Mouse (Mus musculus): Measurements from ENCODE around the gene Des. TPM values are rescaled to one million over a fixed set of nuclear protein-coding genes. Genes with fewer than 3 reads are reported as not detected.

The Des gene
- total and polyA plus RNA-seq, 2 experiments from 2014 or later: 1.2 to 2.6 TPM

DNA sequence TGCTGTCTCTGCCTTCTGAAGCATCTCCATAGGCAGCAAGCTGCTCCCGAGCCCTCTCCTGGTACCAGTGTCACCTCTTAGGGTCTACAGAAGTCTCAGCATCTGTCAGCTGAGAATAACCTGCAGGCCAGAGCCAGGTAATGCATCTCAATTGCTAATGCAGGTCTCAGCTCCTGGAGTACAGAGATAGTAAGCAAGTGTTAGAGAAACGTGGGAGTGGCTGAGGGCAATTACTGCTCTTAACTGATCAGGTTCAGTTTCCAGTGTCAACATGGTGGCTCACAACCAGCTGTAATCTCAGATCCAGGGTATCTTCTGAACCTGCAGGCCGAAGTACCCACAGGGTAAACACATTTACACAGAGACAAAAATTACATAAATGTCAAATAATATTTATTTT lies 23.7 kb upstream of the Des start:
- Histone ChIP-seq H3K9me3 (ENCODE audit: low read length) (no peaks in the 10 kb centered on the region), H3K27me3 (ENCODE audit: insufficient read depth, low read length) (no peaks in the 10 kb centered on the region), H3K9ac (replicated peaks; ENCODE audit: low read length) (no peak overlapping the region), H3K4me2 (ENCODE audit: low read depth, low read length) (no peak overlapping the region), H3K36me3 (ENCODE audit: insufficient read depth, low read length) (no peaks in the 10 kb centered on the region), H3K4me1 (ENCODE audit: insufficient read depth, low read length) (peaks cover 13% of the 10 kb centered on the region), H3K27ac (no peak overlapping the region), H3K4me3 (ENCODE audit: low read length) (no peak overlapping the region)
- TF ChIP-seq CTCF (IDR thresholded peaks at IDR 0.05; ENCODE audit: low read depth): no peak
- WGBS: 80% methylated on average over 3 of the region's 3 CpGs
- DNase-seq (ENCODE audit: low spot score) (no peak), ATAC-seq (no peak)

DNA sequence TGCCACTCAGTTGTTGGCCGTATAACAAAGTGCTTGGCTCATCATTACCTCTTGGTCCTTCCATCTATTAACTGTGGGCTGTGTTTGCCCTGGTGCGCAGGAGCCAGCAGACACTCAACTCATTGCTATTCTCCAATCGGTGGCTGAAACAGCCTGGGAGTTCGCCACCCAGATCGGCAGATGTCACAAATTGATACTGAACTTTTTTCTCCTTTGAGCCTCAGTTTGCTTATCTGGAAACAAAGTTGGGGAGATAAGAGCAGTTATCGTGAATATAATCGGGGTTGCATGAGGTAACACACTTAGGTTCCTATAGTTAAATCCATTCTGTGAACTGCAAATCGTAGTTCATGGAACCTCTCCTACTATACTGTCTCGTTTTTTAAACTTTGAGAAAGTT lies 23.0 kb upstream of the Des start:
- Histone ChIP-seq H3K4me2 (ENCODE audit: low read depth, low read length) (no peak overlapping the region), H3K4me1 (ENCODE audit: insufficient read depth, low read length) (peaks cover 13% of the 10 kb centered on the region), H3K9ac (replicated peaks; ENCODE audit: low read length) (no peak overlapping the region), H3K36me3 (ENCODE audit: insufficient read depth, low read length) (no peaks in the 10 kb centered on the region), H3K27ac (no peak overlapping the region), H3K9me3 (ENCODE audit: low read length) (no peaks in the 10 kb centered on the region), H3K27me3 (ENCODE audit: insufficient read depth, low read length) (no peaks in the 10 kb centered on the region), H3K4me3 (ENCODE audit: low read length) (no peak overlapping the region)
- DNase-seq (ENCODE audit: low spot score) (no peak), ATAC-seq (no peak)
- TF ChIP-seq CTCF (IDR thresholded peaks at IDR 0.05; ENCODE audit: low read depth): no peak
- WGBS: 76% methylated on average over 9 of the region's 9 CpGs

DNA sequence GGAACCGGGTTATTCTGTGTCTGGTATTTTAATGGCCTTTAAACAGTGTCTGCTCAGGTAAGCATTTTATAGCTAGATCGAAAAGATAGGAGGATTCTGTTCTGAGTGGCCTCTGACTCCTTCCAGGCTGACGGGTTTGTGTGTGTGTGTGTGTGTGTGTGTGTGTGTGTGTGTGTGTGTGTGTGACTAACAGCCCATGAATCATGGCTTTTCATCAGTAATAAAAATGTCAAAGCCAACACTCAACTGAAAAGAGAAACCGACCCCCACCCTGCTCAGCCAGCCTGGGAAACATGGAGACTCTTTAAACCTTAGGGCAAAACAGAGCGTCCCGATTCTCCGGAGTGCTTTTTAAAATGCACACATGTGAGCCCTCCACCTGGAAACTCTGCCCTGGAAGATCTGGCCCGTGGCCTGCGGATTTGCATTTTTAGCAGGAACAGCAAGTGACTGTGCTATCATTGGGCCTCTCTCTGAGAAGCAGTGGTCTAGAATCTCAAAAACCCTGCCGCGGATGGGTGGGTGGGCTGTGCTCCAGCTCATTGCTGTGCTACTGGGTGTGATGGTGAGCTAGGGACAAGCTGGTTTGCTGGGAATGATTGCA lies 21.9 kb upstream of the Des start:
- Histone ChIP-seq H3K4me3 (ENCODE audit: low read length) (no peak overlapping the region), H3K27me3 (ENCODE audit: insufficient read depth, low read length) (no peaks in the 10 kb centered on the region), H3K4me2 (ENCODE audit: low read depth, low read length) (0 out of 2 replicates have a peak overlapping the region, but pooled peaks have one; percentile 10), H3K4me1 (ENCODE audit: insufficient read depth, low read length) (peaks cover 13% of the 10 kb centered on the region), H3K27ac (0 out of 2 replicates have a peak overlapping the region, but pooled peaks have one; percentile 8), H3K9ac (replicated peaks; ENCODE audit: low read length) (no peak overlapping the region), H3K36me3 (ENCODE audit: insufficient read depth, low read length) (no peaks in the 10 kb centered on the region), H3K9me3 (ENCODE audit: low read length) (no peaks in the 10 kb centered on the region)
- TF ChIP-seq CTCF (IDR thresholded peaks at IDR 0.05; ENCODE audit: low read depth): no peak
- ATAC-seq (peak; percentile 60), DNase-seq (ENCODE audit: low spot score) (no peak)
- 29% methylated on average over 11 of the region's 11 CpGs for WGBS

DNA sequence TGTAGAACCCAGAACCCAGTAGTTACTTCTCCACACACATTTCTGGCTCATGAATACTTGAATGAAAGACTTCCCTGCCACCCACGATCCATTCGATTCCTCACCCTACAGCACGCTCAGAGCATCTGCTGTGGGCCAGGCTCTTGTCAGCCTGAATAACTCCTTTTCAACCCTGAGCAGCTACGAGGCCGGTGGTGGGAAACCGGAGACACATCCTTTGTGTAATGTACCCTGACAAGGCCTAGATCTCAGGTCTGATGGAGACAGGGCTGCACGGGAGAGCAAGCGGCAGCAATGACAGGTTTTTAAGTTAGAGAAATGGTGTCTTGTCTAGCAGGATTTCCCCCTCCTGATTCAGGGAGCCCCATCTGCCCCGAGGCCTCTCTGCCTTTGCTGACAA lies 20.8 kb upstream of the Des start:
- H3K27ac ChIP-seq: peak overlapping the region; percentile 27; the same call in 1 of the 2 replicates
- peak; percentile 45 for DNase-seq (ENCODE audit: low spot score)

DNA sequence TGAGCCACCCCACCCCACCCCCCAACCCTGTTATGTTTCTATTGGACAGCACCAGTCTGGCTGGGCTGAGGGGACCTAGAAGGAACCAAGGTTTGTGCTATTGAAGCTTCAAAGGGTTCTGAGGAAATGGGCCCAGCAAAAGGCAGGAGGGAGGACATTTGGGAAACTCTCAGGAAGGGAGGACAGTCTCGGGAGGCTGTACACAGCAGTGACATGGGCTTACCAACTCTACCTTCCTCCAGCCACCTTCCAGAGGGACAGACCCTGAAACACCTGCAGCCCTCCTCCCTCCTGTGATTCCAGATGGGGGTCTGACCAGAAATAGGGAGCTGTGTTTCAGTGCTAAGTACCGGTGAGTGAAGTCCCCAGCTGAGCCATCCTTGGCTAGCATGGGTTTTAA lies 19.6 kb upstream of the Des start:
- Histone ChIP-seq H3K4me1 (ENCODE audit: insufficient read depth, low read length) (peaks cover 13% of the 10 kb centered on the region), H3K27me3 (ENCODE audit: insufficient read depth, low read length) (no peaks in the 10 kb centered on the region), H3K27ac (no peak overlapping the region), H3K36me3 (ENCODE audit: insufficient read depth, low read length) (no peaks in the 10 kb centered on the region), H3K4me3 (ENCODE audit: low read length) (no peak overlapping the region), H3K9ac (replicated peaks; ENCODE audit: low read length) (no peak overlapping the region), H3K9me3 (ENCODE audit: low read length) (no peaks in the 10 kb centered on the region), H3K4me2 (ENCODE audit: low read depth, low read length) (no peak overlapping the region)
- ATAC-seq (no peak), DNase-seq (ENCODE audit: low spot score) (no peak)
- 67% methylated on average over 2 of the region's 2 CpGs for WGBS
- TF ChIP-seq CTCF (IDR thresholded peaks at IDR 0.05; ENCODE audit: low read depth): no peak

More for the DNA sequence above, 20.8 kb upstream of the Des start:
- TF ChIP-seq CTCF (IDR thresholded peaks at IDR 0.05; ENCODE audit: low read depth): no peak
- peak; percentile 16; the same call in 1 of the 2 replicates for ATAC-seq
- Histone ChIP-seq H3K27me3 (ENCODE audit: insufficient read depth, low read length) (no peaks in the 10 kb centered on the region), H3K4me3 (ENCODE audit: low read length) (no peak overlapping the region), H3K36me3 (ENCODE audit: insufficient read depth, low read length) (no peaks in the 10 kb centered on the region), H3K9me3 (ENCODE audit: low read length) (no peaks in the 10 kb centered on the region), H3K9ac (replicated peaks; ENCODE audit: low read length) (no peak overlapping the region), H3K4me1 (ENCODE audit: insufficient read depth, low read length) (peaks cover 13% of the 10 kb centered on the region), H3K4me2 (ENCODE audit: low read depth, low read length) (no peak overlapping the region)
- 22% methylated on average over 9 of the region's 9 CpGs for WGBS

DNA sequence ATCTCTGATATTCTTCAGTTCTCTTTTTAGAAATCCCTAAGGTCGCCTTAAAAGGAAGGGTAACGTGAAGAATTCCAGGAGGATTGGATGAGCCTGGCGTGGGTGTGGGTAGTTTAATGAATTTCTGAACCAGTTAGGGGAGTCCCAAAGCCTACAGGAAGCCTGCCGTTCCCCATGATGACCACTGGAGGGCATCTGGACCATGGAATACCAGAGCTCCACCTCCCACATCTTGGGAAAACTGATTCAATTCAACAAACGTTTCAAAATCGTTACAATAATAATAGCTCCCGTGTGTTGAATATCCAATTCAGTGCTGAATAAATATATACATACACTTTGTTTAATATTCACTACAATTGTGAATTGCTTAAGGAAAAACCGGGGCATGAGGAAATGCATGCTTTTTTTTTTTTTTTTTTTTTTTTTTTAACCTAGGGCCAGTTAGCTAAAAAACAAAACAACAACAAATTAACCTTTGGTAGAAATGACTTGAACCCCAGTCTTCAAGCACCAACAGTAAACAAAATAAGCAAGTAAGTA lies 17.2 kb upstream of the Des start:
- TF ChIP-seq CTCF (IDR thresholded peaks at IDR 0.05; ENCODE audit: low read depth): peak; percentile 94
- Histone ChIP-seq H3K4me2 (ENCODE audit: low read depth, low read length) (no peak overlapping the region), H3K4me3 (ENCODE audit: low read length) (no peak overlapping the region), H3K27ac (no peak overlapping the region), H3K27me3 (ENCODE audit: insufficient read depth, low read length) (no peaks in the 10 kb centered on the region), H3K36me3 (ENCODE audit: insufficient read depth, low read length) (no peaks in the 10 kb centered on the region), H3K4me1 (ENCODE audit: insufficient read depth, low read length) (peaks cover 11% of the 10 kb centered on the region), H3K9ac (replicated peaks; ENCODE audit: low read length) (no peak overlapping the region), H3K9me3 (ENCODE audit: low read length) (no peaks in the 10 kb centered on the region)
- WGBS: under 1% methylated on average over 8 of the region's 8 CpGs
- DNase-seq (ENCODE audit: low spot score) (peak; percentile 90), ATAC-seq (peak; percentile 65)
